Mouse (Mus musculus) small intestine, adult 2 months (tissue): ENCODE measurements around the gene Fam160a1.

Experiments
- CTCF ChIP-seq: fragments of 200-500 bp; IDR thresholded peaks from 2 replicates; pipeline ENCODE4 v1.5.1; 2012; ENCODE audit warnings: low read depth, mild to moderate bottlenecking, control low read depth, inconsistent platforms, low read length, moderate library complexity, mixed read lengths; ENCODE audit not compliant: insufficient replicate concordance, insufficient read length; ENCODE audit errors: extremely low read depth
- POLR2A ChIP-seq: fragments of 200-500 bp; IDR thresholded peaks from 2 replicates; pipeline ENCODE4 v1.6.1; 2012; ENCODE audit warnings: low read depth, mild to moderate bottlenecking, control low read depth, inconsistent platforms, low read length, moderate library complexity

DNA sequence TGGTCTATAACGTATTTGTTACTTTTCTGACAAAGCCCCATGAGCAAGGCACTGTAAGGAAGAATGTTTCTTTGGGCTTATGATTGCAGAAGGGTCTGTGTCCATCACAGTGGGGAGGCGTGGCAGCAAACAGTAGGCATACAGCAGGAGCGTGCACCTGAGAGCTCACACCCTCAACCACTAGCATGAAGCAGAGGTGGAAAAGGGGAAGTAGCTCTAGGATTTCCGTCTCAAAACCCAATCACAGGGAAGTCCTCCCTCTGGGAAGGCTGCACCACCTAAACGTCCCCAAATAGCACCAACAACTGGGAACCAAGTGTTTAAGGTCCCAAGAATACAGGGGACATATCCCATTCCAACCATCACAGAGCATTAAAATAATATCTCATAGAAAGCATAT lies 43.9 kb upstream of the Fam160a1 start:
- no peak for TF ChIP-seq CTCF
- no peak for TF ChIP-seq POLR2A
